Mouse (Mus musculus) hindbrain, embryonic 13.5 days (tissue): ENCODE results near the gene Brca1. TPM values are rescaled to one million over a fixed set of nuclear protein-coding genes. Genes with fewer than 3 reads are reported as not detected.
"Not testable (repeated sequence)": the region's sequence is repeated elsewhere in the genome, so short reads cannot be mapped to it uniquely, and the experiment has no call there.

Experiments used
- ATAC-seq: fragments of 200-750 bp; cut with Nextera tagmentation; 2 replicates; pipeline ENCODE4 v1.8.0; 2017; ENCODE audit warnings: moderate TSS enrichment; ENCODE audit not compliant: low FRiP score
- H3K27ac ChIP-seq: fragments of 300-500 bp; sonication (generic); 2 replicates; pipeline ENCODE4 v1.5.1; 2015; ENCODE audit warnings: inconsistent platforms, mild to moderate bottlenecking, moderate library complexity
- H3K27me3 ChIP-seq: fragments of 300-500 bp; sonication (generic); 2 replicates; pipeline ENCODE4 v1.6.1; 2015; ENCODE audit warnings: mild to moderate bottlenecking, inconsistent platforms
- H3K36me3 ChIP-seq: fragments of 300-500 bp; sonication (generic); 2 replicates; pipeline ENCODE4 v1.6.1; 2015; ENCODE audit warnings: mild to moderate bottlenecking, inconsistent platforms
- H3K4me1 ChIP-seq: fragments of 300-500 bp; sonication (generic); replicated peaks from 2 replicates; pipeline ENCODE4 v1.6.1; 2015; ENCODE audit warnings: inconsistent platforms
- H3K4me2 ChIP-seq: fragments of 300-500 bp; sonication (generic); 2 replicates; pipeline ENCODE4 v1.6.1; 2015; ENCODE audit warnings: inconsistent platforms, mild to moderate bottlenecking, moderate library complexity
- H3K4me3 ChIP-seq: fragments of 300-500 bp; sonication (generic); 2 replicates; pipeline ENCODE4 v1.5.1; 2015; ENCODE audit warnings: mild to moderate bottlenecking, inconsistent platforms
- H3K9ac ChIP-seq: fragments of 300-500 bp; sonication (generic); 2 replicates; pipeline ENCODE4 v1.6.1; 2015; ENCODE audit warnings: mild to moderate bottlenecking, inconsistent platforms
- H3K9me3 ChIP-seq: fragments of 300-500 bp; sonication (generic); 2 replicates; pipeline ENCODE4 v1.6.1; 2016; ENCODE audit warnings: inconsistent platforms
- WGBS: fragments of 180-500 bp; shearing (Covaris S2); methylation state at CpG from one replicate; pipeline ENCODE4 v1.1.7; 2015; 5-methylcytosine and 5-hydroxymethylcytosine counted together
- polyA plus RNA-seq: library from polyadenylated mRNA; unstranded; fragments of >200 nt; fragmentation: Nextera tagmentation; extraction: Ambion mirVana; gene quantifications from 2 replicates; pipeline ENCODE4 v1.2.1, GENCODE M21; 2015

The Brca1 gene
- polyA plus RNA-seq, 1 experiment from 2014 or later: 2.9 TPM

DNA sequence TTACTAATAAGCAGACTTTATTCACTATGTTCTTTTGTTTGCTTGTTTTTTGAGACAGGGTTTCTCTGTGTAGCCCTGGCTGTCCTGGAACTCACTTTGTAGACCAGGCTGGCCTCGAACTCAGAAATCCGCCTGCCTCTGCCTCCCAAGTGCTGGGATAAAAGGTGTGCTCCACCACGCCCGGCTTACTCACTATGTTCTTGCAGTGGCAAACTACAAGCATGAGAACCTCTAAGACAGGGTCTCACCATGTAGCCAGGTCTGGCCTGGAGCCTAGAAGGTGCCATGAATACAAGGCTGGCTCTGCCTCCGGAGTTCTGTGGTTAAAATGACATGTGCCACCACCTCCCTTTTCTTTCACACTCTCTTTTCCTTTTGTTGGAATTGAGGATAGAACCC is 85.2 kb downstream of the Brca1 start:
- 65% methylated on average over 5 of the region's 5 CpGs for WGBS
- H3K27me3 ChIP-seq, H3K9me3 ChIP-seq, H3K27ac ChIP-seq, ATAC-seq: not testable (repeated sequence)
- Histone ChIP-seq H3K36me3 (peaks cover 21% of the 10 kb centered on the region), H3K4me3 (peak overlapping the region; percentile 94), H3K4me2 (peak overlapping the region; percentile 92), H3K9ac (peak overlapping the region; percentile 98; the same call in 1 of the 2 replicates), H3K4me1 (peaks cover 71% of the 10 kb centered on the region)

DNA sequence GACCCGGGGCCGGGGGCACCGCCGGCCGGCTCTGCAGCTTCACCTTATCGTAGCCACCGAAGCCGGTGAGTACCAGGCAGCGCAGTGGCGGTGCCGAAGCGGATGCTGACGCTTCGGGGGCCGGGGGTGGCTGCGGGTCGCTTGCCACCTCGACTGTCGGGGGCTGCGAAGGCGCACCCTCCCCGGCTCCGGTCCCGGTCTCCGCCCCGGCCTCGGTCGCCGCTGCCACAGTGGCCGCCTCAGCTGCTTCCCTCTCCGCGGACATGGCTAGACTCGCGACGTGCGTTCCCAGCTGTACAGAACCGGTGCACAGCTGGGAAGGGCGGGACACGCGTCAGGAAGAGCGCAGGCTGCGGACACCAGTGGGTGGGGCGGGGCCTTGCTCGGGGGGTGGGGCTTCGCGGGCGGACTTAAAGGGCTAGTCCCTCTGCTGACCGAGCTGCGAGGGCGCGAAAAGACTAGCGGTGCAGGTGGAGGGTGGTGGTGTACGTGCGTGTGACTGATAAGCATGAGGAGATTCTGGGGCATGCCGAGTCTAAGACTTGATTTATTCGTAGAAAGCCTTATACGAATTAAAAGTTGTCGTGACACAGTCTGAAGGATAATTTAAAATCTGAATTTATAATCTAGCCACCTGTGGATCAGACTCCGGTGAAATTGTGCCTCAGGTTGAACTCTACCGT is 85.7 kb downstream of the Brca1 start, which contains the start of gene Vat1:
Gene Vat1 (minus strand): TSS at position 362 of the 683 bp plus-strand sequence.
- no peaks in the 10 kb centered on the region for H3K9me3 ChIP-seq
- ATAC-seq: peak; percentile 70
- peak within 1 kb of the TSS; percentile 98 for H3K9ac ChIP-seq
- no peaks in the 10 kb centered on the region for H3K27me3 ChIP-seq
- H3K4me3 ChIP-seq: peak within 1 kb of the TSS; percentile 94
- peaks cover 21% of the 10 kb centered on the region for H3K36me3 ChIP-seq
- H3K4me2 ChIP-seq: peak within 1 kb of the TSS; percentile 92
- H3K4me1 ChIP-seq: peaks cover 67% of the 10 kb centered on the region
- peak within 1 kb of the TSS; percentile 97 for H3K27ac ChIP-seq
- 2% methylated on average over 55 of the region's 60 CpGs for WGBS

DNA sequence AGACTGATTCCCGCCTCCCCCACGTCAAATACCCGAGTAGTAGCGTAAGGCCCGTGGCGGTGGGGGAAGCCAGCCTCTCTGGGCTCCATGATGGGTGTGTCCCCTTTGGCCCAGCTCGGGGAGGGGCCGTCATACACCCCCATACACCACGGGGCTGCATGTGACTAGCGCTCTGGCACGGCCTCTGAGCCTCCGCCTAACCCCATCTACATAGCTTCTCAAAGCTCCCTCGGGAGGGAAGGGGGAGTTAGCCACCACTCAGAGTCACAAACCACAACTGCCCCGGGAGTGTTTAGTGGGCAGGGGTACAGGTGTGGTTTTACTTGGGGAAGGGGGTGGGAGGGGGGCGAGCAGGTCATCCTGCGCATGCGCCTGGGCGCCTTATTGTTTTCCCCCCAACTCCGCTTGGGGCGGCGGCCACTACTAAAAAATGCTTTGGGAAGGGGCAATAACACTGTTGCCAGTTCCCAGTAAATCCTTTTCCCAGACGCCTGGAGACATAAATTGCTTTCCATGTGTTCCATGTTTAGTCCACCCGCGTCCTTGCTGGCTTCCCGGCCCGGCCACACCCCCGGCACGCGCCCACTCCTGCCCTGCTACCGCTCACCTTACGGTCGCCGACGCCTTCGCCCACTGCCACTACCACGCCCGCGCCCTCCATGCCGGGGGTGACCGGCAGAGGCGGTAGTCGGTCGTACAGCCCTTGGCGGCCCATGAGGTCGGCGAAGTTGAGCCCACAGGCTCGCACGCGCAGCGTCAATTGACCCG is 86.5 kb downstream of the Brca1 start:
- H3K9me3 ChIP-seq: no peaks in the 10 kb centered on the region
- peaks cover 24% of the 10 kb centered on the region for H3K36me3 ChIP-seq
- H3K4me3 ChIP-seq: peak overlapping the region; percentile 94
- peak overlapping the region; percentile 92 for H3K4me2 ChIP-seq
- H3K4me1 ChIP-seq: peaks cover 61% of the 10 kb centered on the region
- H3K27me3 ChIP-seq: no peaks in the 10 kb centered on the region
- H3K9ac ChIP-seq: peak overlapping the region; percentile 98
- peak; percentile 44 for ATAC-seq
- H3K27ac ChIP-seq: peak overlapping the region; percentile 97
- 2% methylated on average over 51 of the region's 51 CpGs for WGBS

DNA sequence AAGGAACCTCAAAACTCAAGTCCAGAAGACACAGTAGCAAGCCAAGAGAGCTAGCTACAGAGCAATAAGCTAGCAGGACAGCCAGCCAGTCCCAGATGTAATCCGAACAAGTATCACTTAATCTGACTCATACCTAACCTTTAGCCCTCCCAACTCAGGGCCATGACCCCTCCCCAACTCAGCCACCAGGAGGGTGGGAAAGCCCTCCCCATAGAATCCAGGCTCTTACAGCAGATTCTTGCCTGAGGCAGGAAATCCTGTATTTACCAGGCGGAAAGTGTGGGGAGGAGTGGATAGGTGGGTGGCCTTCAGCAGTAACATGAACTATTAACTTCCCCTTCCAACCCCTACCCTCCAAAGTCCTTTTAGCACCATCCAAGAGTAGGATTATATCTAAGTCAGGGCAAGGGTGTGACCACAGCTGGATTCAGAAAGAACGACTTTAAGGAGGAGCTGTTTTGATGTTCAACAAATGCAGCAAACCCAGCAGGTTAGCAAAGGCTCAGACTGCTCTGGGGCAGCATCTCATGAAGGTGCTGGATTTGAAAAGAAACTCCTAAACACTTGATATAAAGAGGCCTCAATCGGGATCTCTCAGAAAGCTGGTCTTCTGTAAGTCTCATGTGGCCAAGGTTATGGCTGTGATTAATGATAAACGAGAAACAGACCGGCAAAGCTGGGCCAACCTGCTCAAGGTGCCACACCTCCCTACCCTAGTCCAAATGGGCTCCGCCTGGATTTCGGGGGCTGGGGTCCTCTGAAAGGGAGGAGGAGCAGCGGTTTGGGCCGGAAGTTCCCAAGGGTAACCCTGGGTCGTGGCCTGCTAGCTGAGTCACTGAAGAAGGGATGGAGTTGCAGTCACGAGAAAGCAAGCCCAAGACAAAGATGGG is 87.3 kb downstream of the Brca1 start, which contains the start of gene Rnd2:
Gene Rnd2 (plus strand): TSS at position 789 of the 890 bp plus-strand sequence.
- Histone ChIP-seq H3K27ac (peak within 1 kb of the TSS; percentile 97), H3K4me2 (peak within 1 kb of the TSS; percentile 92), H3K36me3 (peaks cover 32% of the 10 kb centered on the region), H3K4me1 (peaks cover 55% of the 10 kb centered on the region), H3K9me3 (no peaks in the 10 kb centered on the region), H3K27me3 (no peaks in the 10 kb centered on the region), H3K4me3 (peak within 1 kb of the TSS; percentile 94), H3K9ac (peak within 1 kb of the TSS; percentile 98)
- 10% methylated on average over 12 of the region's 12 CpGs for WGBS
- no peak for ATAC-seq

DNA sequence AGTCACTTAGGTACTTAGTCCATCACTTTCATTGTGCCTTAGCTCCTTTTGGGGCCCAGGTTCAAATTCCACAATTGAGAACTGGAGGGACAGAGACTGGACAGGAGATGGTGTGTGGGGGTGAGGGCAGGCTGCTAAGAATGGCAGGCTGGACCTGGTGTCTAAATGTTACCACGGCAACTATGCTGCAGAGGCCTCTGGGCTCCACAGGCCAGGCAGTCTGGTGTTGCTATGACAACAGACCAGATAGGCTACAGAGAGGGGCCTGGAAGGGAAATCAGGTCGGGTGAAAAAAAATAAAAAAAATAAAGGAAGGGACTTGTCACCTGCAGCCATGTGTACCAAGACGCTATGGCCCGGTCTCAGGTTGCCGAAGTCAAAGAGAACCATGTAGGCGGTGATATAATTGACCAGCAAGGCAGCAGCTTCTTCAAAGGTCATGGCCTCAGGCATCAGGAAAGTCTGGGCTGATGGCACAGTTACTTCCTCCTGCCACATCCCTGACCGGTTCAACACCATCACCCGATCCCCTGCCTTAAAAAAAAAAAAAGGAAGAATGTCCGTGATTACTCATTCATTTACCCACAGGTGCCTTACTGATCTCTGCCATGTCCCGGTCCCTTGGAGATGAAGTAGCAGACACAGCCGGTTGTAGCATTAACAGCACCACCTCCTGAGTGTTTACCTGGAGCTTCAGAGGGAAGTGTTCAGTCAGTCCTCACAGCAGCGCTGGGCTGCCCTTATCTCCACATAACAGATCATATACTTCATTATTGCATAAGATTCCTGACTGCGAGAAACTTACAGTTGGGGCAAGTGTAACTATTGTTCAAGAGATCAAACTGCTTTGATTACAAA is 88.9 kb downstream of the Brca1 start:
- peak overlapping the region; percentile 92 for H3K4me2 ChIP-seq
- peak overlapping the region; percentile 98 for H3K9ac ChIP-seq
- WGBS: 28% methylated on average over 13 of the region's 13 CpGs
- peak overlapping the region; percentile 94 for H3K4me3 ChIP-seq
- peaks cover 46% of the 10 kb centered on the region for H3K4me1 ChIP-seq
- no peak for ATAC-seq
- peaks cover 49% of the 10 kb centered on the region for H3K36me3 ChIP-seq
- no peaks in the 10 kb centered on the region for H3K9me3 ChIP-seq
- H3K27me3 ChIP-seq: no peaks in the 10 kb centered on the region
- H3K27ac ChIP-seq: peak overlapping the region; percentile 64

DNA sequence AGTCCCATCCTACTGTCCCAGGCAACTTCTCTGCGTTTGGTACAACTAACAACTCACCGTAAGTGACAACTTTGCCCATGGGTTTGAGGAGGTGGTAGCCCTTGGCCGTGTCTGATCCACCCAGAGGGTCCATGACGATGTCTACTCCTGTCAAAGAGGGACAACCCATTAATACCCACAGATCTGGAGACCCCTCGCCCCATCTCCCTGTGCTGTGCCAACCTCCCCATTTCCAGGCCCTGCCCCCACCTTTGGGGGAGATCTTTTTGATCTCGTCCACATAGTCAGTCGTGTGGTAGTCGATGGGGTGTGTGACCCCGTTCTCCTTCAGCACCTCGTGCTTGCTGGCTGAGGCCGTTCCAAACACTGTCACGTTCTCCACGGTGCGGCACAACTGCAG is 89.6 kb downstream of the Brca1 start:
- Histone ChIP-seq H3K4me1 (peaks cover 39% of the 10 kb centered on the region), H3K9me3 (no peaks in the 10 kb centered on the region), H3K4me2 (peak overlapping the region; percentile 92; the same call in 1 of the 2 replicates), H3K9ac (0 out of 2 replicates have a peak overlapping the region, but pooled peaks have one; percentile 24), H3K36me3 (peaks cover 55% of the 10 kb centered on the region), H3K4me3 (no peak overlapping the region), H3K27me3 (no peaks in the 10 kb centered on the region), H3K27ac (peak overlapping the region; percentile 64; the same call in 1 of the 2 replicates)
- WGBS: 58% methylated on average over 14 of the region's 14 CpGs
- no peak for ATAC-seq

DNA sequence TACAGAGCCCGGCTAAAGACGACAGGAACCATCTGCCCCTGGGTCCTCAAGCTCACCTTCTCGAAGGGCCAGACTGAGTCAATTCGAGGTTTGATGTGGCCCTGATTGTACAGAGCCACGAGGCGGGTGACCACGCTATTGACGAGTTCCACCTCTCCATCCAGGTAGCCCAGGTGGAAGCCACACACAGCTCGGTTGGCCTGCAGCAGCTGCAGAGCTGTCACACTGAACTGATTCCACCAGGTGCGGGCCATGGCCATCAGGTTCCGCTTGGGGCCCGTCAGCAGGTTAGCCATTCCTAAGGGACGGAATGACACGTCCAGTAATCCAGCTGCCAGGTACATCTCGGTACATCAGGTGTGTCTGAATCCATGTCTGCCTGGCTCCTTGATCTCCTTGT is 91.4 kb downstream of the Brca1 start:
- H3K36me3 ChIP-seq: peaks cover 66% of the 10 kb centered on the region
- 92% methylated on average over 15 of the region's 15 CpGs for WGBS
- H3K4me1 ChIP-seq: peaks cover 29% of the 10 kb centered on the region
- no peak overlapping the region for H3K4me2 ChIP-seq
- no peak overlapping the region for H3K9ac ChIP-seq
- no peak overlapping the region for H3K27ac ChIP-seq
- no peak for ATAC-seq
- H3K27me3 ChIP-seq: no peaks in the 10 kb centered on the region
- H3K4me3 ChIP-seq: no peak overlapping the region
- H3K9me3 ChIP-seq: no peaks in the 10 kb centered on the region

DNA sequence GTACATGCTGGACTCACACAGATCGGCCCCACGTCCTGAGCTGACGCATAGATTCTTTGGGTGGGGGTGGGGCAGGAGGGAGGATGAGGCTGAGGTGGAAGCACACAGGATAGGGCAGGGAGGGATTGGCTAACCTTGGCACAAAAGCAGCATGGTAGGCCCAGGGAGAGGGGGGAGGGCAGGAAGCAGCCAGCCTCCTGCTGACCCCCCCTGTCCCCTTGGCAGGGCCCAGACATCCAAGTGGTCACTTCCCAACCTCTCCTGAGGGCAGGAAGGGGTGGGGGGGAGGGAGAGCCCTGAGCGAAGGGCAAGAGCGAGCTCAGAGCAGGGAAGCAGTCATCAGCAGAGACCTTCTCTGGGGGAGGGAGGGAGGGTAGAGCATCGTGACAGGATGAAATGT is 92.0 kb downstream of the Brca1 start:
- Histone ChIP-seq H3K4me1 (peaks cover 32% of the 10 kb centered on the region), H3K9ac (no peak overlapping the region; the same call in 1 of the 2 replicates), H3K4me2 (no peak overlapping the region), H3K27me3 (no peaks in the 10 kb centered on the region), H3K36me3 (peaks cover 66% of the 10 kb centered on the region), H3K27ac (no peak overlapping the region; the same call in 1 of the 2 replicates), H3K4me3 (no peak overlapping the region), H3K9me3 (no peaks in the 10 kb centered on the region)
- ATAC-seq: no peak
- 39% methylated on average over 6 of the region's 6 CpGs for WGBS

DNA sequence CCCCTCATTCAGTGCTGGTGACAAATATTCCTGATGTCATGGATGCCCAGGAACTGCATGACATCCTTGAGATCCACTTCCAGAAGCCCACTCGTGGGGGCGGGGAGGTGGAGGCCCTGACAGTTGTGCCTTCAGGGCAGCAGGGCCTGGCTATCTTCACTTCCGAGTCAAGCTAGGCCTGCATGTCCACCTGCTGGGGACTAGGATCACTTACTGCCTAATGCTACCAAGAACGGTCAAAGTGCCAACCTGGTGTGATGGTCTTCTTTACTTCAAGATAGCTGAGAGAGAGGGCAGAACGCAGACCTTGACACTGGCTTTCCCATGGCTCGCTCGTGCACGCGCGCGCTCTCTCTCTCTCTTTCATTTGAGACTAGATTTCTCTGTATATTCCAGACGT is 93.5 kb downstream of the Brca1 start:
- Histone ChIP-seq H3K36me3 (peaks cover 66% of the 10 kb centered on the region), H3K27ac (no peak overlapping the region), H3K4me3 (no peak overlapping the region), H3K4me1 (peaks cover 17% of the 10 kb centered on the region), H3K4me2 (no peak overlapping the region), H3K27me3 (no peaks in the 10 kb centered on the region), H3K9ac (0 out of 2 replicates have a peak overlapping the region, but pooled peaks have one; percentile 3), H3K9me3 (no peaks in the 10 kb centered on the region)
- 85% methylated on average over 12 of the region's 12 CpGs for WGBS
- ATAC-seq: no peak

DNA sequence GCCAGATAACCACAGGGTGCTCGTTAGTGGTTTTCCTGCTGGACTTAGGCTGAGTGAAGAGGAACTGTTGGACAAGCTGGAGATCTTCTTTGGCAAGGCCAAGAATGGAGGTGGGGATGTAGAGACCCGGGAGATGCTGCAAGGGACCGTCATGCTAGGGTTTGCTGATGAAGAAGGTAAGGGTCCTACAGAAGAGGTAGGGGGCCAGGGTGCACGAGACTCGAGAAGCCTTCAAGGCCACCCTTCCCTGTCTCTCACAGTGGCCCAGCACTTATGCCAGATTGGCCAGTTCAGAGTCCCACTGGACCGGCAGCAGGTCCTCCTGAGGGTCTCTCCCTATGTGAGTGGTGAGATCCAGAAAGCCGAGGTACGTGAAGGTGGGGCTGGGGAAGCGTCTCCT is 94.1 kb downstream of the Brca1 start:
- Histone ChIP-seq H3K9me3 (no peaks in the 10 kb centered on the region), H3K4me2 (no peak overlapping the region), H3K4me3 (no peak overlapping the region), H3K27me3 (no peaks in the 10 kb centered on the region), H3K36me3 (peaks cover 65% of the 10 kb centered on the region), H3K27ac (no peak overlapping the region), H3K9ac (no peak overlapping the region), H3K4me1 (peaks cover 11% of the 10 kb centered on the region)
- WGBS: 89% methylated on average over 9 of the region's 9 CpGs
- ATAC-seq: no peak

DNA sequence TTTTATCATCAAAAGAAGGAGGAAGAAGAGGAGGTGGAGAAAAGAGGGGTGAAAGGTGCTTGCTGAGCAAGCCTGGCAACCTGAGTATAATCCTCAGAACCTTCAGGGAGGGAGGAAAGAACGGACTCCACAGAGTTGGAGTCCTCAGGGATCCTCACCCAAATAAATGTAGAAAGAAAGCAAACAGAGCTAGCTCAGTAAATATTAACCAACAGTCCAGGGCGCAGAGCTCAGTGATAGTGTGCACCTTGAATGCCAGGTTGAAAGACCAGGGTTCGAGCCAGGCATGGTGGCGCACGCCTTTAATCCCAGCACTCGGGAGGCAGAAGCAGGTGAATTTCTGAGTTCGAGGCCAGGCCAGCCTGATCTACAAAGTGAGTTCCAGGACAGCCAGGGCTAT is 96.1 kb downstream of the Brca1 start:
- Histone ChIP-seq H3K27me3 (no peaks in the 10 kb centered on the region), H3K4me3 (no peak overlapping the region), H3K36me3 (peaks cover 46% of the 10 kb centered on the region), H3K4me2 (no peak overlapping the region), H3K9ac (no peak overlapping the region; the same call in 1 of the 2 replicates), H3K27ac (no peak overlapping the region), H3K9me3 (no peaks in the 10 kb centered on the region), H3K4me1 (0 out of 2 replicates have a peak, but pooled peaks cover 5% of the 10 kb centered on the region)
- ATAC-seq: no peak
- WGBS: 90% methylated on average over 7 of the region's 7 CpGs
